Mouse (Mus musculus) small intestine, adult 2 months (tissue): ENCODE measurements around the gene Adgrl1. TPM values are rescaled to one million over a fixed set of nuclear protein-coding genes. Genes with fewer than 3 reads are reported as not detected.
A peak's percentile ranks its signal among the peaks of the same experiment; 100 is the strongest.

Experiments used
- H3K27ac ChIP-seq: fragments of 200-500 bp; 2 replicates; pipeline ENCODE4 v1.5.1; 2012; ENCODE audit warnings: low read depth, low read length, control low read depth, inconsistent platforms; ENCODE audit not compliant: insufficient read depth
- H3K27me3 ChIP-seq: fragments of 200-500 bp; 2 replicates; pipeline ENCODE4 v1.6.1; 2012; ENCODE audit warnings: mild to moderate bottlenecking, moderate library complexity, low read length, inconsistent platforms; ENCODE audit not compliant: control insufficient read depth, insufficient read depth
- H3K36me3 ChIP-seq: fragments of 200-500 bp; 2 replicates; pipeline ENCODE4 v1.6.1; 2012; ENCODE audit warnings: mild to moderate bottlenecking, low read length, control low read depth, inconsistent platforms; ENCODE audit not compliant: control insufficient read depth, insufficient read depth
- H3K4me1 ChIP-seq: fragments of 200-500 bp; 2 replicates; pipeline ENCODE4 v1.6.1; 2012; ENCODE audit warnings: low read length, inconsistent platforms, mixed read lengths; ENCODE audit not compliant: control insufficient read depth, insufficient read depth, insufficient read length
- H3K4me3 ChIP-seq: fragments of 200-500 bp; 2 replicates; pipeline ENCODE4 v1.5.1; 2012; ENCODE audit warnings: low read depth, mild to moderate bottlenecking, control low read depth, inconsistent platforms, low read length, moderate library complexity
- CTCF ChIP-seq: fragments of 200-500 bp; IDR thresholded peaks from 2 replicates; pipeline ENCODE4 v1.5.1; 2012; ENCODE audit warnings: low read depth, mild to moderate bottlenecking, control low read depth, inconsistent platforms, low read length, moderate library complexity, mixed read lengths; ENCODE audit not compliant: insufficient replicate concordance, insufficient read length; ENCODE audit errors: extremely low read depth
- POLR2A ChIP-seq: fragments of 200-500 bp; IDR thresholded peaks from 2 replicates; pipeline ENCODE4 v1.6.1; 2012; ENCODE audit warnings: low read depth, mild to moderate bottlenecking, control low read depth, inconsistent platforms, low read length, moderate library complexity
- WGBS: fragments of 180-500 bp; shearing (Covaris S2); methylation state at CpG from one replicate; pipeline ENCODE4 v1.1.7; 2018; 5-methylcytosine and 5-hydroxymethylcytosine counted together
- polyA plus RNA-seq: library from polyadenylated mRNA; depleted of rRNA; stranded (reverse); fragments of >200 nt; gene quantifications from 2 replicates; pipeline ENCODE4 v1.2.3, GENCODE M21; 2012; rRNA removed

Gene Adgrl1
- 16.0 and 19.1 TPM in 2 replicates for polyA plus RNA-seq

GRCm38 (mm10) chr8:83899363-83900252 is at the start of gene Adgrl1:
Adgrl1 (plus strand) TSS chr8:83900105.
- H3K4me1 ChIP-seq: peaks cover 3% of the 10 kb centered on the region; the same call in 1 of the 2 replicates
- TF ChIP-seq CTCF (0 out of 2 replicates have a peak, but pooled peaks have one; percentile 11), POLR2A (peak; percentile 44)
- WGBS: under 1% methylated on average over 68 of the region's 70 CpGs
- H3K27me3 ChIP-seq: peaks cover 20% of the 10 kb centered on the region
- peak within 1 kb of the TSS; percentile 36; the same call in 1 of the 2 replicates for H3K27ac ChIP-seq
- H3K4me3 ChIP-seq: peak within 1 kb of the TSS; percentile 77
- no peaks in the 10 kb centered on the region for H3K36me3 ChIP-seq

- 28% methylated on average over 8 of the region's 8 CpGs for WGBS
Observed at GRCm38 (mm10) chr8:83852329-83852728, 47.6 kb upstream of the Adgrl1 start.

GRCm38 (mm10) chr8:83853323-83854050 is 46.4 kb upstream of the Adgrl1 start:
- H3K4me1 ChIP-seq: no peaks in the 10 kb centered on the region
- no peak for TF ChIP-seq POLR2A
- no peak for TF ChIP-seq CTCF
- no peaks in the 10 kb centered on the region for H3K36me3 ChIP-seq
- no peak overlapping the region for H3K4me3 ChIP-seq
- no peak overlapping the region for H3K27ac ChIP-seq
- no peaks in the 10 kb centered on the region for H3K27me3 ChIP-seq
- WGBS: 58% methylated on average over 3 of the region's 3 CpGs

More at GRCm38 (mm10) chr8:83852329-83852728, 47.6 kb upstream of the Adgrl1 start:
- Histone ChIP-seq H3K36me3 (no peaks in the 10 kb centered on the region), H3K27ac (no peak overlapping the region), H3K27me3 (no peaks in the 10 kb centered on the region), H3K4me3 (no peak overlapping the region), H3K4me1 (no peaks in the 10 kb centered on the region)
- TF ChIP-seq CTCF (no peak), POLR2A (no peak)

GRCm38 (mm10) chr8:83856486-83857065 is 43.3 kb upstream of the Adgrl1 start:
- Histone ChIP-seq H3K4me3 (no peak overlapping the region), H3K27me3 (no peaks in the 10 kb centered on the region), H3K36me3 (no peaks in the 10 kb centered on the region), H3K27ac (no peak overlapping the region), H3K4me1 (no peaks in the 10 kb centered on the region)
- 75% methylated on average over 6 of the region's 6 CpGs for WGBS
- TF ChIP-seq CTCF (no peak), POLR2A (no peak)

GRCm38 (mm10) chr8:83862439-83863268 is 37.3 kb upstream of the Adgrl1 start:
- H3K4me3 ChIP-seq: 0 out of 2 replicates have a peak overlapping the region, but pooled peaks have one; percentile 3

More at GRCm38 (mm10) chr8:83862439-83863268, 37.3 kb upstream of the Adgrl1 start:
- 0 out of 2 replicates have a peak, but pooled peaks cover 3% of the 10 kb centered on the region for H3K4me1 ChIP-seq
- no peak overlapping the region for H3K27ac ChIP-seq
- H3K36me3 ChIP-seq: no peaks in the 10 kb centered on the region
- WGBS: 12% methylated on average over 24 of the region's 24 CpGs
- TF ChIP-seq CTCF (no peak), POLR2A (no peak)
- peaks cover 8% of the 10 kb centered on the region for H3K27me3 ChIP-seq
